Mouse (Mus musculus) forebrain, embryonic 12.5 days (tissue): ENCODE measurements at regions not wholly inside any gene's neighbourhood (a gene's known extent, or its start where the extent isn't known, plus 50 kb on each side); places are given as distances from the start of the nearest gene placed in this dataset.
"Not testable (repeated sequence)": the region's sequence is repeated elsewhere in the genome, so short reads cannot be mapped to it uniquely, and the experiment has no call there.

Experiments
- ATAC-seq: fragments of 200-750 bp; cut with Nextera tagmentation; 2 replicates; pipeline ENCODE4 v1.8.0; 2017; ENCODE audit warnings: moderate TSS enrichment; ENCODE audit not compliant: low FRiP score
- H3K27ac ChIP-seq: fragments of 300-500 bp; sonication (generic); 2 replicates; pipeline ENCODE4 v1.5.1; 2016; ENCODE audit warnings: mild to moderate bottlenecking
- H3K27me3 ChIP-seq: fragments of 300-500 bp; sonication (generic); 2 replicates; pipeline ENCODE4 v1.6.1; 2016; ENCODE audit warnings: mild to moderate bottlenecking
- H3K36me3 ChIP-seq: fragments of 300-500 bp; sonication (generic); replicated peaks from 2 replicates; pipeline ENCODE4 v1.6.1; 2016; ENCODE audit warnings: mild to moderate bottlenecking
- H3K4me1 ChIP-seq: fragments of 300-500 bp; sonication (generic); 2 replicates; pipeline ENCODE4 v1.6.1; 2016
- H3K4me2 ChIP-seq: fragments of 300-500 bp; sonication (generic); 2 replicates; pipeline ENCODE4 v1.6.1; 2016; ENCODE audit warnings: mild to moderate bottlenecking, moderate library complexity
- H3K4me3 ChIP-seq: fragments of 300-500 bp; sonication (generic); replicated peaks from 2 replicates; pipeline ENCODE4 v1.5.1; 2016; ENCODE audit warnings: mild to moderate bottlenecking
- H3K9ac ChIP-seq: fragments of 300-500 bp; sonication (generic); 2 replicates; pipeline ENCODE4 v1.6.1; 2016; ENCODE audit warnings: mild to moderate bottlenecking
- H3K9me3 ChIP-seq: fragments of 300-500 bp; sonication (generic); 2 replicates; pipeline ENCODE4 v1.6.1; 2016
- WGBS: fragments of 180-500 bp; shearing (Covaris S2); methylation state at CpG from one replicate; pipeline ENCODE4 v1.1.7; 2016; 5-methylcytosine and 5-hydroxymethylcytosine counted together

DNA sequence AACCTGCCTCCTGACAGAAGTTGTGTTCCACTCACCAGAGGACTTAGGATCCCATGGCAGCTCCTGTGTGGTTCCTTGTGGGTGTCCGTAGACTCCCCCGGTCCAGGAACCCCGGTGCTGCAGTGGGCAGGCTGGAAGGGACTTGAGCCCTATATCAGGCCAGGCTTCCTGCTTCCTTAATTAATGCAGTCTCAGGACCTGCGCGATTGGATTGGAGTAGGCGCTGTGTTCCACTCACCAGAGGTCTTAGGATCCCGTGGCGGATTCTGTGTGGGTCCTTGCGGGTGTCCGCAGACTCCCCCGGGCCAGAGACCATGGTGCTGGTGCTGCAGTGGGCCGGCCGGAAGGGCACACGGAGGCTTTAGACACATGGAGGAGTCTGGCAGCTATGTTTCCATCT is 288.7 kb downstream of the Fut8 start:
- 95% methylated on average over 14 of the region's 14 CpGs for WGBS
- H3K4me1 ChIP-seq, H3K36me3 ChIP-seq, H3K27me3 ChIP-seq, H3K4me2 ChIP-seq, ATAC-seq, H3K4me3 ChIP-seq, H3K9me3 ChIP-seq, H3K27ac ChIP-seq, H3K9ac ChIP-seq: not testable (repeated sequence)

DNA sequence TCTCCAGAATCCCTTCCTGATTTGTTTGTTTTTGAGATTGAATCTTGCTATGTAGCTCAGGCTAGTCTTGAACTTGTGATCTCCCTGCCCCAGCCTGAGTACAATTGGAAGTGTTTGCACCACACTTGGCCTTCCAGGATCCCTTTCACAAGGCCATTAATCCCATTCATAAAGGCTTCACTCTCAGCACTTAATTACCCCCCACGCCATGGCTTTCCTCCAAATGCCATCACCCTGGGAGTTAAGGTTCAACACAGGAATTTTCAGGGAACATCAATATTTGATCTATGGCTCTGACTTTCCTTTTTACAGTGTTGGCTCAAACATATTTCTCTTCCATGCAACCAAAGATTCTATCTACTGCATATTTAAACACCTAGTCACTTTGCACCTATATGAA is 289.6 kb downstream of the Fut8 start:
- H3K27ac ChIP-seq, result no peak overlapping the region
- no peaks in the 10 kb centered on the region for H3K9me3 ChIP-seq
- H3K4me1 ChIP-seq, result peaks cover 7% of the 10 kb centered on the region; the same call in 1 of the 2 replicates
- no peak for ATAC-seq
- no peak overlapping the region for H3K9ac ChIP-seq
- no peak overlapping the region for H3K4me2 ChIP-seq
- H3K27me3 ChIP-seq, result no peaks in the 10 kb centered on the region
- no peaks in the 10 kb centered on the region for H3K36me3 ChIP-seq
- WGBS, result 54% methylated on average over 1 of the region's 1 CpGs
- H3K4me3 ChIP-seq, result no peak overlapping the region

DNA sequence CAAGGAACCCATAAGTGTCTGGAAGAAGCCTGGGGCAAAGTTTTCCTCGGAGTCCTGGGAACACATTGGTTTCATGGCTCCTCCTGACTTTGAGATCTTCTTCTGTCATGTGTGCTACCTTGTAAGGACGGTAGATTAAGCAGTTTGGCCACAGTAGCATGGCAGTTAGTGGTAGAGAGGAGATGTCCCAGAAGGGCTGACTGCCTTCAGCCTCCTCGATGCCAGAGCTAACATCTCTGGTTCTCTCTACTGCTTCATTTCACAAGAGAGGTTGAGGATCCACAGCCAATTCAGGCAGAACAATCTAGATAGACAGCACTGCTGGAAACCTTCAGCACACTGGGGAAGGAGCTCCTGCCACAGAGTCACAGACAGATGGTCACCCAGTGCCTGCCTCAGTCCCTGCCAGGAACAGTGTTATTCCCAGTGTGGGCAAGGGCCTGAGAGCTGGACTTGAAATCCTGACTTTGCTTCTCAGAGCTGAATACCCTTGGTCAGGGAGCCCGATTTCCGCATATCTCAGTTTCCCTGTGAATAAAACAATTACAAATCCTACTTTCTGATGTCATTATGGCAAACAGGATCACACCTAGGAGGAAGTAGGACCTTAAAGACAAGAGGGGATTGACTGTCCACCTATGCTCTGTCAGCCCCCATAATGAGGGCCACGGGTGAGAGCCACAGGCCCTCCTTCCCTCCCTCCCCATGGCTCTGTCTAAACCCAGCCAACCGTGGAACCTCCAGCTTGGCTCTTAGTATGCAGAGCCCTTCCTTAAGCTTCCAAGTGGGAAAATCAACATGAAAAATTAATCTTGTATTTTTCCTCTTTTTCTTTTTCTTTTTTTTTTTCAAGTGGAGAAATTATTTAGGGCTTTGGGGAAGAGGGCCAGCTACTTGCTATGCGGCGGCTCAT is 290.3 kb downstream of the Fut8 start:
- Histone ChIP-seq H3K4me3 (no peak overlapping the region), H3K27me3 (no peaks in the 10 kb centered on the region), H3K4me2 (no peak overlapping the region), H3K9ac (no peak overlapping the region), H3K27ac (no peak overlapping the region), H3K36me3 (no peaks in the 10 kb centered on the region), H3K9me3 (no peaks in the 10 kb centered on the region), H3K4me1 (peaks cover 7% of the 10 kb centered on the region; the same call in 1 of the 2 replicates)
- 68% methylated on average over 9 of the region's 9 CpGs for WGBS
- ATAC-seq, result no peak

DNA sequence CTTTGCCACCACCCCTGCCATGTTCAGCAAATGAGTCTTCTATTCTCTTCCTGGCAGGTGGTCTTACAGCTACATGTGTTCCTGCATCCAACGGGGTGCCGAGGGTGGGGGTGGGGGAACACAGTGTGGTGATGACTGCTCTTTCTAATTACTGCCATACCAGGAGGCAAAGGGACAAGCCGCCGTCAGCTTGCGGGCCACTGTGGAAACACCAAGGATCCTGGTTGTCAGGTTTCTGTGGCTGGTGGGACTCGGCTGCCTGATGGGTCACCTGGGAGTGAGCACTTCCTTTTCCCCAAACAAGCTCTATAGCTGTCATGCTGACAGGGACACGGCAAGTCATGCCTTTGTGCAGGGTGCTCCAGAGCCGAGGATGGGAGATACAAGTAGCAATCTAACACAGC is 290.9 kb downstream of the Fut8 start:
- WGBS, result 62% methylated on average over 8 of the region's 8 CpGs
- Histone ChIP-seq H3K4me1 (peaks cover 7% of the 10 kb centered on the region; the same call in 1 of the 2 replicates), H3K27me3 (no peaks in the 10 kb centered on the region), H3K4me3 (no peak overlapping the region), H3K36me3 (no peaks in the 10 kb centered on the region), H3K9ac (no peak overlapping the region), H3K27ac (no peak overlapping the region), H3K9me3 (no peaks in the 10 kb centered on the region), H3K4me2 (no peak overlapping the region)
- ATAC-seq, result no peak

DNA sequence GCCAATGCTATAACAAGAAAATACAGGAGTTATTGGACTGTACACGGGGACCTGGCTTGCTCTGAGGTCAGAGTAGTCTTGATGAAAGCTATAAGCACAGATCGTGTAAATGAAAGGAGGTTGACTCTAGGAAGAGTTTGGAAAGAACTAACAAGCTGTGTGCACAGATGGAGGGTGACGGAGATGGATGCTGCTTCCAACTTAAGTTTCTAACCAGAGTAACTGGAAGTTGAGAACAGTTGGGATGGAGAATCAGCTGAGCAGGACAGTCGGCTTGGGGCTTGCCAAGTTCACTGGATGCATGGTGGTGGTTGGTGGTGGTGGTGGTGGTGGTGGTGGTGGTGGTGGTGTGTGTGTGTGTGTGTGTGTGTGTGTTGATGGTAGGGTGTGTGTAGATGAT is 291.5 kb downstream of the Fut8 start:
- 96% methylated on average over 4 of the region's 4 CpGs for WGBS
- no peak overlapping the region for H3K27ac ChIP-seq

DNA sequence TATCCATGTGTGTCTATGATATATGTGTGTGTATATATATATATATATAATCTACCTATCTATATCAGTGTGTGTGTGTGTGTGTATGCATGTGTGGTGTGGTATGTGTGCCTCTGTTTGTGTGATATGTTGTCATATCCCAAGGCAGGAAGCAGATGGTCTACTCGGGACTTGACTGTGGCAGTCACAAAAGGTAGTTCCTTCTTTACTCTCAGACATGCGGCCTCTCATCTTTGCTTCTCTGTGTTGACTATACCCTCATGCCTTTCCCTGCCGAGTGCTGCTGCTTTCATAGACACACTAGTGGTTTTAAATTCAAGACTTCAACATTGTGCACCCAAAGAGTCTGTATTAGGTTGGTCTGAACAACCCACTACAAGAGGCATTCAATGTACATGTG is 292.0 kb downstream of the Fut8 start:
- WGBS, result 90% methylated on average over 3 of the region's 3 CpGs
- no peak overlapping the region for H3K9ac ChIP-seq
- peaks cover 7% of the 10 kb centered on the region; the same call in 1 of the 2 replicates for H3K4me1 ChIP-seq
- H3K4me3 ChIP-seq, result no peak overlapping the region
- H3K27me3 ChIP-seq, result no peaks in the 10 kb centered on the region
- no peak overlapping the region for H3K27ac ChIP-seq
- H3K4me2 ChIP-seq, result no peak overlapping the region
- no peaks in the 10 kb centered on the region for H3K9me3 ChIP-seq
- no peak for ATAC-seq
- H3K36me3 ChIP-seq, result no peaks in the 10 kb centered on the region

More for the DNA sequence above, 291.5 kb downstream of the Fut8 start:
- Histone ChIP-seq H3K9ac (no peak overlapping the region), H3K9me3 (no peaks in the 10 kb centered on the region), H3K4me2 (no peak overlapping the region), H3K4me1 (peaks cover 7% of the 10 kb centered on the region; the same call in 1 of the 2 replicates), H3K4me3 (no peak overlapping the region), H3K27me3 (no peaks in the 10 kb centered on the region), H3K36me3 (no peaks in the 10 kb centered on the region)
- ATAC-seq, result no peak

DNA sequence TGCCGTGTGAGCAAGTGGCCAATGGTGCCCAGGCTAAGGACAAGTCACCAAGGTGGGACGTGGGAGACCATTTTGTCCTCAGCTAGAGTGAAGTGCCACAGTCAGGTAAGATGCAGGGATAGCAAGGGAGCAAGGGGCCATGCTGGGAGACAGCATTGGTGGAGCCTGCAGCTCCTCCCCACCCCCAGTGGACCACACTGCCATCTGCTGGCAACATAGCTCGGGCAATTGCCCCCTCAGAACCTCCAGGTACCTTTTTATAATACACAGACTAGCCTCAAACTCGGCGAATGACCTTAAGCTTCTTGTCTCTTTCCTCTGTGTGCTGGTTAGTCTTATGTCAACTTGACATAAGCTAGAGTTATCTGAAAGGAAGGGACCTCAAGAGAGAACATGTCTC is 293.4 kb downstream of the Fut8 start:
- WGBS, result 82% methylated on average over 5 of the region's 5 CpGs
- H3K9ac ChIP-seq, result no peak overlapping the region
- no peaks in the 10 kb centered on the region for H3K36me3 ChIP-seq
- no peak overlapping the region for H3K27ac ChIP-seq
- no peak overlapping the region for H3K4me2 ChIP-seq
- no peak for ATAC-seq
- H3K9me3 ChIP-seq, result no peaks in the 10 kb centered on the region
- peaks cover 7% of the 10 kb centered on the region; the same call in 1 of the 2 replicates for H3K4me1 ChIP-seq
- no peaks in the 10 kb centered on the region for H3K27me3 ChIP-seq
- no peak overlapping the region for H3K4me3 ChIP-seq

DNA sequence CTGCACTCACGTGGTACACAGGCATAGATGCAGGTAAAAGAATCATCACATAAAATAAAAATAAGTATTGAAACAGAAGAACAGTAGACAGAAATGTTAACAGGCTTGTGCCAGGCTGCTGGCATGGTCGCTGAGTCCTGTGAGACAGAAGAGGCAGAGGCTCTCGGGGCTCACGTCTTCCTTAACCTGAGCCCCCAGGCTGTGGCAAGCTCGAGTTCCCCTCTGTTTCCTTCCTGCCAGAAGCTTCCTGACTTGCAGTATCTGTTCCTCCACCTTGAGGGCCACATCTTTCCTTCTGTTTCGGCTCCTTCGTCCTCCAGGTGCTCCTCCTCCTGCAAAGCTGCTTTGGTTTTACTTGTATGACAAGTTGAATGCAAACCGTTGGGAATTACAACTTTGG is 294.6 kb downstream of the Fut8 start:
- WGBS, result 85% methylated on average over 8 of the region's 8 CpGs
- H3K4me1 ChIP-seq, result peaks cover 7% of the 10 kb centered on the region; the same call in 1 of the 2 replicates

DNA sequence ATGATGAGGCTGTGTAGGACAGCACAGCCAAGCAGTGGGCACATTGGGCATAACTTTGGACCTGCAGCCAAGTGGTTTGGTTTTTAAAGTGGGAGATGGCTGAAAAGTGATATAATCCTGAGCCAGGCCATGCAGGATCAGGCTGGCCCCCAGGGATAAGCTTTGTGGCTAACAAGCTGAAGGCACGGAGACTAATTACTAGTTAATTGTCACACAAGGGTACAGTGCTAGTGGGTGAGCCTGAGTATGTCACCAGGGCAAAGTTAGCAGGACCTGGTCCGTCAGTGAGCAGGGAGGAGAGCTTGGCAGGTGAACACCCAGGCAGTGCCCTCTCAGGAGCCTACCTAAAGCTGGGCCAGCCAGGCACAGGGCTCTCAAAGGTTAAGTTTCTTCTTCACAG is 295.7 kb downstream of the Fut8 start:
- H3K27ac ChIP-seq, result no peak overlapping the region
- H3K4me1 ChIP-seq, result peaks cover 5% of the 10 kb centered on the region; the same call in 1 of the 2 replicates
- H3K36me3 ChIP-seq, result no peaks in the 10 kb centered on the region
- H3K9me3 ChIP-seq, result no peaks in the 10 kb centered on the region
- no peak overlapping the region for H3K4me3 ChIP-seq
- H3K9ac ChIP-seq, result no peak overlapping the region
- WGBS, result 63% methylated on average over 2 of the region's 2 CpGs
- H3K4me2 ChIP-seq, result no peak overlapping the region
- H3K27me3 ChIP-seq, result no peaks in the 10 kb centered on the region
- no peak for ATAC-seq

More for the DNA sequence above, 294.6 kb downstream of the Fut8 start:
- no peak overlapping the region for H3K4me3 ChIP-seq
- no peak overlapping the region for H3K4me2 ChIP-seq
- no peak overlapping the region for H3K9ac ChIP-seq
- no peaks in the 10 kb centered on the region for H3K36me3 ChIP-seq
- no peak for ATAC-seq
- H3K9me3 ChIP-seq, result no peaks in the 10 kb centered on the region
- H3K27ac ChIP-seq, result no peak overlapping the region
- H3K27me3 ChIP-seq, result no peaks in the 10 kb centered on the region

DNA sequence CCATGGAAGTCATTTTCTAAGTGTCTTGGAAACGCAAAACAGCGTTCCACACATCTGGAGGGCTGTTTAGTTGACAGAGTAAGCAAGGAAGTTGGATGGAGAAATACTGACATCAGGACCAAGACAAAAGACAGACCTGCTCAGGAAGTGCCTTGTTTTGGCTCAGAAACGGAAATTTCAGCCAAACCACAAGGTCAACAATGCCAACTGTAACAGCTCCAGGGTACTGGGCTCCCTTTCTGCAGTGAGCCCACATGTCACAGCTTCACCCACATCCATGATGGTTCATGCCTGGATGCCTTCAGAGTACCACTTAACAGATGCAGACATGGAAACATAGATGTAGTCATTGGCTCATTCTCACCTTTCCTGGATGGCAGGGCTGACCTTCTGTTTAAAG is 296.2 kb downstream of the Fut8 start:
- ATAC-seq, result no peak
- Histone ChIP-seq H3K36me3 (no peaks in the 10 kb centered on the region), H3K27me3 (no peaks in the 10 kb centered on the region), H3K9me3 (no peaks in the 10 kb centered on the region), H3K27ac (no peak overlapping the region), H3K9ac (no peak overlapping the region), H3K4me1 (0 out of 2 replicates have a peak, but pooled peaks cover under 1% of the 10 kb centered on the region), H3K4me2 (no peak overlapping the region), H3K4me3 (no peak overlapping the region)
- 83% methylated on average over 3 of the region's 3 CpGs for WGBS

DNA sequence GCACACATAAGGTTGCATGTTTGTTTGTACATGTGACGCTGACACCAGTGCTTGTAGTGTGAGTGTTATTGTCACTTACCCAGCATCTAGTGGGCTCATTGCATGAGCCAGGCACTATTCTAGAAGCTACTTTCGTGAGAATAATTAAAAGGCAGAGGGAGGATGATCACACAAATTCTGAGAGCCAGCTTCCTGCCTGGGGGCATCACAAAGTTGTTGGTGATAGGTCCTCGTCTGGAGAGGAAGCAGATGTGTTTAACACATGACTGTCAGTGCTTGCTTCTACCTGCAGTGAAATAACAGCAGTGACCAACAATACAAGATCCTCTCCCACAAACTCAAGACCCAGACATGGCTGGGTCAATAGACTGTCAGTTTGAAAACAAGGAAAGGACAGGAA is 297.2 kb downstream of the Fut8 start:
- no peaks in the 10 kb centered on the region for H3K9me3 ChIP-seq
- WGBS, result 73% methylated on average over 3 of the region's 3 CpGs
- no peak for ATAC-seq
- H3K27me3 ChIP-seq, result no peaks in the 10 kb centered on the region
- no peak overlapping the region for H3K4me3 ChIP-seq
- H3K4me2 ChIP-seq, result no peak overlapping the region
- no peak overlapping the region for H3K27ac ChIP-seq
- H3K9ac ChIP-seq, result no peak overlapping the region
- no peaks in the 10 kb centered on the region for H3K4me1 ChIP-seq
- H3K36me3 ChIP-seq, result no peaks in the 10 kb centered on the region

DNA sequence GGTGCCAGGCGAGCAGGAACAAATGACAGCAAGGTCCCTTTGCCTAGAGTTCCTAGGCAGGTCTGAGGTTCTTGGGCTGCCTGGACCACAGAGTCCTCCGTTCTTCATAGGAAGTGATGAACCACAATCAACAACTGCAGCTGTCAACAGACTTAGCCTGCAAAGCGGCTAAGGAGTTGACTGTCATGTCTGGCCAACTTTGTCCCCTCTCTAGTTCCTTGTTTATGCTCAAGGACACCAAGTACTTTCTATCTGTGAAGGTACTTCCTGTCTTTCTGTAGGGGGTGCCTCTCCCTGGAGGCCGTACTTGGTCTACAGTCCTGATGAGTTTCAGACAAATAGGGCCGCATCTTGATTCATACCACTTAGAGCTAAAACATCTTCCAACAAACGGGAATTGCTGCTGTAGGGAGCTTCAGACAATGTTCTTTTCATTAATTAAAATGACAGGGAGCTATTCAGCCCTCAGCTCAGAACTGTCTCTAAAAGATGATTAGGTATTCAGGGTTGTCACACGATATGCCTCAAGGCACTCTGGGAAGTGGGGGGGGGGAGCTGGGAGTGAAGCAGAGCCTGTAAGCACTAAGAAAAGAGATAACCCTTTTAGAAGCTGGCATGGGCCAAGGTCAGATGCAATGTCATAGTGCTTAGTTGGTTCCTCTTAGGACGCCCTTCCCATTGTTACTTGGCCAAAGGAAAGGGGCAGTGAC is 299.4 kb downstream of the Fut8 start:
- Histone ChIP-seq H3K4me1 (no peaks in the 10 kb centered on the region), H3K4me3 (no peak overlapping the region), H3K27me3 (no peaks in the 10 kb centered on the region), H3K9ac (no peak overlapping the region), H3K27ac (no peak overlapping the region), H3K4me2 (no peak overlapping the region), H3K9me3 (no peaks in the 10 kb centered on the region), H3K36me3 (no peaks in the 10 kb centered on the region)
- 74% methylated on average over 8 of the region's 8 CpGs for WGBS
- no peak for ATAC-seq
